Mouse (Mus musculus): Measurements from ENCODE around the gene Dnttip2. TPM values are rescaled to one million over a fixed set of nuclear protein-coding genes. Genes with fewer than 3 reads are reported as not detected.

Dnttip2 gene
- polyA plus RNA-seq, 2 experiments, result 24.0 to 37.0 TPM

GRCm38 (mm10) chr3:122244759-122245158 is 29.4 kb upstream of the Dnttip2 start:
- TF ChIP-seq EP300 (IDR thresholded peaks at IDR 0.05; ENCODE audit: low read depth), result no peak
- TF ChIP-seq CTCF (IDR thresholded peaks at IDR 0.05; ENCODE audit: low read depth), result no peak
- Histone ChIP-seq H3K36me3 (replicated peaks; ENCODE audit: control insufficient read depth, insufficient read depth, low read depth) (peaks cover 12% of the 10 kb centered on the region), H3K27me3 (ENCODE audit: control insufficient read depth, insufficient read depth, low read length) (no peaks in the 10 kb centered on the region), H3K4me2 (ENCODE audit: low read depth) (peak overlapping the region; percentile 77), H3K4me3 (ENCODE audit: insufficient read depth in 1 of 2, low read depth in 2 of 2, low read length in 2 of 2) (peak overlapping the region in 1 of 2 experiments; percentile 41; a peak in 2 of 4 replicates), H3K9ac (replicated peaks) (peak overlapping the region; percentile 39), H3K9me3 (ENCODE audit: control insufficient read depth, low read length) (no peaks in the 10 kb centered on the region), H3K4me1 (replicated peaks; ENCODE audit: control insufficient read depth in 2 of 2, insufficient read depth in 2 of 2, low read length in 1 of 2) (peaks cover 31 to 34% of the 10 kb centered on the region in 2 experiments), H3K27ac (peak overlapping the region; percentile 54)
- 47% methylated on average over 6 of the region's 6 CpGs for WGBS (ENCODE audit: insufficient replicate concordance)
- DNase-seq (ENCODE audit: low read depth in 3 of 3, low spot score in 3 of 3) (no peak), ATAC-seq (ENCODE audit: insufficient read depth) (no peak)

GRCm38 (mm10) chr3:122245215-122245877 is 28.8 kb upstream of the Dnttip2 start, which contains the start of gene Gclm:
TSS of gene Gclm (plus strand) at chr3:122245557.
- Histone ChIP-seq H3K4me2 (ENCODE audit: low read depth) (peak within 1 kb of the TSS; percentile 80), H3K4me1 (replicated peaks; ENCODE audit: control insufficient read depth in 2 of 2, insufficient read depth in 2 of 2, low read length in 1 of 2) (peaks cover 31 to 40% of the 10 kb centered on the region in 2 experiments), H3K4me3 (ENCODE audit: insufficient read depth in 1 of 2, low read depth in 2 of 2, low read length in 2 of 2) (peak within 1 kb of the TSS; percentile 69 to 99), H3K9ac (replicated peaks) (peak within 1 kb of the TSS; percentile 100), H3K27me3 (ENCODE audit: control insufficient read depth, insufficient read depth, low read length) (no peaks in the 10 kb centered on the region), H3K9me3 (ENCODE audit: control insufficient read depth, low read length) (no peaks in the 10 kb centered on the region), H3K36me3 (replicated peaks; ENCODE audit: control insufficient read depth, insufficient read depth, low read depth) (peaks cover 16% of the 10 kb centered on the region), H3K27ac (peak within 1 kb of the TSS; percentile 100)
- peak; percentile 91 to 92 (median 92) for DNase-seq (ENCODE audit: low read depth in 3 of 3, low spot score in 3 of 3)
- peak; percentile 85 for ATAC-seq (ENCODE audit: insufficient read depth)
- whole genome bisulfite sequencing (ENCODE audit: insufficient replicate concordance), result under 1% methylated on average over 81 of the region's 90 CpGs
- TF ChIP-seq CTCF (IDR thresholded peaks at IDR 0.05; ENCODE audit: low read depth), result peak; percentile 38
- TF ChIP-seq EP300 (IDR thresholded peaks at IDR 0.05; ENCODE audit: low read depth), result 0 out of 2 replicates have a peak, but pooled peaks have one; percentile 36

- Histone ChIP-seq H3K27ac (peak overlapping the region; percentile 100), H3K4me1 (replicated peaks; ENCODE audit: control insufficient read depth in 2 of 2, insufficient read depth in 2 of 2, low read length in 1 of 2) (peaks cover 31 to 44% of the 10 kb centered on the region in 2 experiments), H3K27me3 (ENCODE audit: control insufficient read depth, insufficient read depth, low read length) (no peaks in the 10 kb centered on the region), H3K9ac (replicated peaks) (peak overlapping the region; percentile 100), H3K9me3 (ENCODE audit: control insufficient read depth, low read length) (no peaks in the 10 kb centered on the region), H3K4me2 (ENCODE audit: low read depth) (peak overlapping the region; percentile 80), H3K4me3 (ENCODE audit: insufficient read depth in 1 of 2, low read depth in 2 of 2, low read length in 2 of 2) (peak overlapping the region; percentile 69 to 99), H3K36me3 (replicated peaks; ENCODE audit: control insufficient read depth, insufficient read depth, low read depth) (peaks cover 21% of the 10 kb centered on the region)
- TF ChIP-seq CTCF (IDR thresholded peaks at IDR 0.05; ENCODE audit: low read depth) (peak; percentile 45), EP300 (IDR thresholded peaks at IDR 0.05; ENCODE audit: low read depth) (no peak)
- ATAC-seq (ENCODE audit: insufficient read depth) (peak; percentile 3; the same call in 1 of the 2 replicates), DNase-seq (ENCODE audit: low read depth in 3 of 3, low spot score in 3 of 3) (no peak)
- under 1% methylated on average over 48 of the region's 50 CpGs for WGBS (ENCODE audit: insufficient replicate concordance)
These were observed 28.3 kb upstream of the Dnttip2 start for GRCm38 (mm10) chr3:122245878-122246332.

DNA sequence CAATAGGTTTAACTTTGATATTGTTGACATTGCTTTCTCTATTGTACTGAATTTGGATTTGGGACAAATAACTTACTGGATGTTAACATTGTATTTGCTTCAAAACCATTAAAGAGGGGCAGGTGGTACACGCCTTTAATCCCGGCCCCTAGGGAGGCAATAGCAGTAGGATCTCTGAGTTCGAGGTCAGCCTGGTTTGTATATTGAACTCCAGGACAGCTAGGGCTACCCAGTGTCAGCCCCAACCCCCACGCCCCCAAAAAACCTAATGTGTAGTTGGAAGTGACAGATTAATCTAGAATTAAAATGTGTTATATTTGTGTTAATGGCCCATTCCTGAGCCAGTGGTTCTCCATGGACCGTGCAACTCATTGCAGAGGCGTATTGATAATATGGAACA is 27.8 kb upstream of the Dnttip2 start:
- peak overlapping the region; percentile 80 for H3K4me2 ChIP-seq (ENCODE audit: low read depth)
- ATAC-seq (ENCODE audit: insufficient read depth) (no peak), DNase-seq (ENCODE audit: low read depth in 3 of 3, low spot score in 3 of 3) (no peak)
- H3K9ac ChIP-seq (replicated peaks), result peak overlapping the region; percentile 100
- 9% methylated on average over 6 of the region's 6 CpGs for WGBS (ENCODE audit: insufficient replicate concordance)
- no peaks in the 10 kb centered on the region for H3K9me3 ChIP-seq (ENCODE audit: control insufficient read depth, low read length)
- H3K4me3 ChIP-seq (ENCODE audit: insufficient read depth in 1 of 2, low read depth in 2 of 2, low read length in 2 of 2), result peak overlapping the region; percentile 69 to 99
- H3K4me1 ChIP-seq (replicated peaks; ENCODE audit: control insufficient read depth in 2 of 2, insufficient read depth in 2 of 2, low read length in 1 of 2), result peaks cover 31 to 47% of the 10 kb centered on the region in 2 experiments
- no peaks in the 10 kb centered on the region for H3K27me3 ChIP-seq (ENCODE audit: control insufficient read depth, insufficient read depth, low read length)
- H3K27ac ChIP-seq, result peak overlapping the region; percentile 100
- TF ChIP-seq EP300 (IDR thresholded peaks at IDR 0.05; ENCODE audit: low read depth) (no peak), CTCF (IDR thresholded peaks at IDR 0.05; ENCODE audit: low read depth) (no peak)
- H3K36me3 ChIP-seq (replicated peaks; ENCODE audit: control insufficient read depth, insufficient read depth, low read depth), result peaks cover 26% of the 10 kb centered on the region
